Mouse (Mus musculus) embryo, embryonic 9.5 days (tissue): Measurements from ENCODE around the gene Ccnq.

ENCODE experiments used
- DNase-seq: peaks from one replicate; pipeline ENCODE4 v3.0.0-alpha.2; 2017; ENCODE audit errors: extremely low spot score

Gene Ccnq

GRCm38 (mm10) chr11:78750885-78751842 lies at the start of gene Ccnq:
Gene Ccnq (minus strand): TSS chr11:78751729.
- peak; percentile 85 for DNase-seq

- DNase-seq: no peak
Observed at GRCm38 (mm10) chr11:78801094-78801493, 49.6 kb upstream of the Ccnq start.

GRCm38 (mm10) chr11:78796072-78796729 lies 44.7 kb upstream of the Ccnq start:
- DNase-seq: no peak

GRCm38 (mm10) chr11:78793116-78793515 lies 41.6 kb upstream of the Ccnq start:
- DNase-seq: no peak

DNA sequence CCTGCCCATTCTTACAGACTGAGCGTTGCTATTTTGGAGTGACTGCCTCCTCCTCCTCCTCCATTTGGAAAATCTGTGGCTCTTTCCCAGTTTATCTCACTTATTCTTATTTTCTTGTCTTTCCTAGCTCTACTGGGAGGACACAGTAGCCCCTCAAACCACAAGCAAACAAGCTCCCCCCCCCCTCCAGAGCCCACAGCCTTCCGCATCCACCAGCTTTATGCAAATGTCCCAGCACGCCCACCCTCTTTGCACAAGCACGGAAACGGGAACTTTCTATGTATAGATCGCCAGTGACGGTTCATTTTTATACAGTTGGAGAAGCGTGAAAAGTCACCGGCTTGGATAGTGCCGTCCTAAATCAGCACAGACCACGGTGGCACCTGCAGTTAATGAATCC lies 40.9 kb upstream of the Ccnq start:
- no peak for DNase-seq

DNA sequence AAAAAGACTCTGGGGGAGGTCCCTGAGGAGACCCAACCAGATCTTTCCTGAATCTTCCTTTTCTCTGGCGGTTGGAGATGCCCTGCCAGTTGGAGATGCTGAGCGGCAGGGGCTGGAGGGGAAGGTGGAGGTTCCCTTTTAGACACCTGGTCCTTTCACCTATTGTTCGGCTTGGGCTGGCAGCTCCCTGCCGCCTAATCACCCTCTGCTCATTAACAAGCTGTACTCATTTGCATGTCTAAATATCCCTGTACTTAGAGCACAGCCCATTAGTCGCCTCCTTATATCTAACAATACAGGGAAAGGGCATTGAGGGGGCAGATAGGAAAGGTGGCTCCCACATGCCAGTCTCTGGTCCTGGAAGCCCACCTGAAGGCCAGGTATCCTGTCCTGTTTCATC lies 40.5 kb upstream of the Ccnq start:
- DNase-seq: no peak

DNA sequence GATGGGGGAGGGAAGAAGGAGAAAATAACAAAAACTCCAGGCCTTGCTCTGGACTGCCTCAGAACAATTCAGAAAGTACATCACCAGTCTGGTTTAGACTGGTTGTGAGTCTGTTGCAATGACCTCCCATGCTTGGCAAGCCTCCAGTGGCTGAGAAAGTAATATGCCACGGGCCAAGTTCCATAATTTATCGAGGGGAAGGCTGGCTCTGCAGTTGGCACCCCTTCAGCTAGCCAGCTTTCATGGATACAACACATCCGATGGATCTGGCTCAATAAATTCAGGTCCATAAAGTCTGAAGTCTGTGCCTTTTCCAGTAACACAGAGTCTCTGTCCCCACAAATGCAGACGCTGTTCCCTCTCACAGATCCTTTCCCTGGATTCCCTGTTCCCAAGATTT lies 40.1 kb upstream of the Ccnq start:
- no peak for DNase-seq

DNA sequence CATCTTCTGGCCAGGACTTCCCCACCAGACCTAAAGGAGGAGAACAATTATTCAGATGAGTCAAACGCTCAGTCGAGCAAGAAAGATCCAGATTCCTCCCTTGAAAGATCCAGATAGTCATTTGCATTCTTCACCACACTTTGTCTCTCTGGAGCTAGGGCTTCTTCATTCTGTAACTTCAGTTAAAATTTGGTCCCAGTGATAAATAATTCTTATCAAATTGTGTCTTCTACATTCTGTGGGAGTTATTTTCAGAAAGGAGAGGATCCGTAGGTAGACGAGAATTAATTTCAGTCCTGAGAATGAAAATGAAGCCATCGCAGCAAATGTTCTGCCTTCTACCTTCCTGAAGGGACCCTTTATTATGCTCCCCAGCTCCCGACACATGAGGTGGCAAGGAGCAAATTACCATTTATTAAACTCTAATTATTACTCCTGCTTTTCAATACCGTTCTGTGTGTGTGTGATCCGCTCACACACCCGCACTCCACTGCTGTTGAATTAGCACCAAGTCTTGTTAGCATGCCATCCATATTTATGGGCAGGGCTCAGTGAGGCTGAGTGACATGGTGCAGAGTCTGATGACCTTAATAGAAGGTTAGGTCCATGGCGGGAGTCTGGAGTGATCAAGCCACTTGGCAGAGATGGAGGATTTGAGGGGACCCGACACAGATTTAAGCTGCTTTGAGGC lies 38.0 kb upstream of the Ccnq start:
- DNase-seq: no peak

- DNase-seq: peak; percentile 33
Observed at GRCm38 (mm10) chr11:78786013-78786431, 34.5 kb upstream of the Ccnq start.

- no peak for DNase-seq
Observed at GRCm38 (mm10) chr11:78782791-78783347, 31.3 kb upstream of the Ccnq start.

DNA sequence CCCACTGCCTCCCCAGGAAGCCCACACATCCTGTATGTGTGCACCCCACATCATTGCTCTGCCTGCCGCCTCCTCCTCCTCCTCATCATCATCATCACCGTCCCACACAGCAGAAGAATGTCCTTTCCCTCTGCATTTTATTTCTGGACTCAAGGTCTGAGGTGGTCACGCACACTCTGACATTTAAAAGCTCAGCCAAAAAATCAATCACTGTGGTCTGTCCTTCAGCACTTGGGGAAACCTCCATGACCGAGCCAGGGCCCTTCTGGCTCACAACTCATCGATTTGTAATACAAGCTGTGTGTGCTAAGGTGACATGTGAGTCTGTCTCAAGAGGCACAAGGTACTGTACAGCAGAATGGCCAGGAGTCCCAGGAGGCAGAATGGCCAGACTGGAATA lies 30.8 kb upstream of the Ccnq start:
- no peak for DNase-seq

- DNase-seq: no peak
Observed at GRCm38 (mm10) chr11:78780571-78780970, 29.0 kb upstream of the Ccnq start.

DNA sequence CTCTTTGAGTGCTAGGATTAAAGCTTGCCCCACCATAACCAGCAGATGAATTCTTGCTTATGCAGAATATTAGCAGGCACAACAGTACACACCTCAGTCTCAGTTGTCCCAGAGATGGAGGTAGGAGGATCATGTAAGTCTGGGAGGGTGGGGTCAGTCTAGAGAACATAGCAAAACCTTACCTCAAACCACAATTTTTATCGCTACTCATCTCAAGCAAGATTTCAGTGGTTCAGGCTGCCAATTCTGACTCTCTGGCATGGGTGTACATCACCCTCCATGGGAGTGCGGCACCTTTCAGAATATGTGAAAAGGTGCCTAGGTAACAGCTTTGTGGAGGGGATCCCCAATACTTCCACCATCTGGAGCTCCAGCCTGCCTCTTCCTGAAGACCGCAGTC lies 28.5 kb upstream of the Ccnq start:
- DNase-seq: no peak

GRCm38 (mm10) chr11:78777851-78778680 lies 26.5 kb upstream of the Ccnq start:
- no peak for DNase-seq

- no peak for DNase-seq
Observed at GRCm38 (mm10) chr11:78771751-78772283, 20.3 kb upstream of the Ccnq start.

DNA sequence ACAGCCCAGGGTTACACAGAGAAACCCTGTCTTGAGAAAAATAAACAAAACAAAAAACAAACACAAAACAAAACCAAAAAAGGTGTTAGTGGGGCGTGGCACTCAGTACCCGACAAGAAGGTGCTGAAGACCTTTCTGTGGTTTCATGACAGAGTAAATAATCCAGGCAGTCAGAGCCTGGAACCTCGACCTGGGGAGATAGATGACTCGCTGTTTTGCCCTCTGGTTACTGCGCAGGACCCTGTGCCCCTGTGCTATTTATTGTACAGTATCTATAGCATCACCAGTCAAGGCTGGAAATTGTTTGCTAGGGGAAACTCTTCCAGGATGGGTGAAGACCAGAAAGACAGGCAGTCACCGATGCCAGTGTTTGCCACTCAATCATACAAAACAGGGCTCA lies 18.9 kb upstream of the Ccnq start:
- no peak for DNase-seq

- no peak for DNase-seq
Observed at GRCm38 (mm10) chr11:78768778-78769177, 17.2 kb upstream of the Ccnq start.

DNA sequence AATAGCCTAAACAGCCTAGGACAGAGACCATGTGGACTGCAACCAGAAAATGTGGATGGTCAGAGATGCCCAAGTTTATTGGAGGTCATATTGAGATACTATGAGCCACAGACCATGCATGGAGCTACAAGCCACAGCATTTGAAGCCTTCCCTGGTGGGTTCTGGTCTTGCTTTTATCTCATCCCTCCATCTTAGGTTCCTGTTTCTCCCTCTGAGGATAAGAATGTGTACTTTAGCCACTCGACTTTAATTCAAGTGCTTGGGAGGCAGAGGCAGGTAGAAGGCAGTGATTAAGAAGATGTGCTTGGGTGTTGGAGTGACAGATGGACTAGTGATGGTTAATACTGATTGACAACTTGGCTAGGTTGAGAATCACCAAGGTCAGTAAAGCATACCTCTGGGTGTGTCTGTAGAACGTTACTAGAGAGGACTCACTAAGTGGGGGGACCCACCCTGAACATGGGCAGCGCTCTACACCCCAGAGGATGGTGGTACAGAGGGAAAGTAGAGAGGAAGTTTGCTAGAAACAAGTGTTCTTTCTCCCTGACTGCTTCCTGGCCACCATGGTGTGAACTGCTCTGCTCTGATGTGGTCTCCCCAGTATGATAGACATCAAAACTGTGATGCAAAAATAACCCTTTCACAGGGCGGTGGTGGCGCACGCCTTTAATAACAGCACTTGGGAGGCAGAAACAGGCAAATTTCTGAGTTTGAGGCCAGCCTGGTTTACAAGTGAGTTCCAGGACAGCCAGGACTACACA lies 14.7 kb upstream of the Ccnq start:
- DNase-seq: no peak

GRCm38 (mm10) chr11:78764820-78765219 lies 13.3 kb upstream of the Ccnq start:
- DNase-seq: no peak

DNA sequence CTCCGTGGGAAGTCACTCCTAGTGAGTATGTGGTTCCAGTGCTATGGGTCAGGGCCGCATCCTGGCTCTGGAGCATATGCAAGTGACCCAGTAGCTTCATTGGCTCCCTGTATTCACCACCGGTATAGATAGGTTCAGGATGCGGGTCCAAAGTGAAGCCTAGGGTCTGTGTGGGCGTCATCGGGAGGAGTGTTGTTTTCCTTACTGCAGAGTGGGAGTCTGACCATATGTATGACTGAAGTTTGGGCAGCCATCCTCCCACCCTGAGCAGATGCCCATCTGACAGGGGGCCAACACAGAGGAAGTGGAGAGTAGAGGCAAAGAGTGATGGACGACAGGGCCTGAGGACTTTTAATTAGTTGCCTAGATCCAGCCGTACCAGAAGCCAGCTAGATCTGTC lies 12.8 kb upstream of the Ccnq start:
- DNase-seq: no peak
